Mouse (Mus musculus) heart, embryonic 11.5 days (tissue): ENCODE measurements around the gene Ssbp3. TPM values are rescaled to one million over a fixed set of nuclear protein-coding genes. Genes with fewer than 3 reads are reported as not detected.

Experiments used
- ATAC-seq: fragments of 200-750 bp; cut with Nextera tagmentation; replicated peaks from 2 replicates; pipeline ENCODE4 v1.8.0; 2017; ENCODE audit warnings: moderate library complexity; ENCODE audit not compliant: insufficient number of reproducible peaks, low FRiP score, low TSS enrichment
- H3K27ac ChIP-seq: fragments of 300-500 bp; sonication (generic); 2 replicates; pipeline ENCODE4 v1.5.1; 2014; ENCODE audit warnings: mild to moderate bottlenecking, low read depth, low read length
- H3K27me3 ChIP-seq: fragments of 300-500 bp; sonication (generic); 2 replicates; pipeline ENCODE4 v1.6.1; 2014; ENCODE audit warnings: mild to moderate bottlenecking, low read length, mixed read lengths; ENCODE audit not compliant: control insufficient read depth, insufficient read depth
- H3K36me3 ChIP-seq: fragments of 300-500 bp; sonication (generic); 2 replicates; pipeline ENCODE4 v1.6.1; 2014; ENCODE audit warnings: mild to moderate bottlenecking, low read length, moderate library complexity, mixed read lengths; ENCODE audit not compliant: control insufficient read depth, insufficient read depth
- H3K4me1 ChIP-seq: fragments of 300-500 bp; sonication (generic); 2 replicates; pipeline ENCODE4 v1.6.1; 2014; ENCODE audit warnings: low read length; ENCODE audit not compliant: control insufficient read depth, insufficient read depth
- H3K4me2 ChIP-seq: fragments of 300-500 bp; sonication (generic); 2 replicates; pipeline ENCODE4 v1.6.1; 2014; ENCODE audit warnings: mild to moderate bottlenecking, moderate library complexity
- H3K4me3 ChIP-seq: fragments of 300-500 bp; sonication (generic); 2 replicates; pipeline ENCODE4 v1.5.1; 2014; ENCODE audit warnings: low read depth, low read length
- H3K9ac ChIP-seq: fragments of 300-500 bp; sonication (generic); 2 replicates; pipeline ENCODE4 v1.6.1; 2014; ENCODE audit warnings: mild to moderate bottlenecking, low read depth, low read length, moderate library complexity
- H3K9me3 ChIP-seq: fragments of 300-500 bp; sonication (generic); replicated peaks from 2 replicates; pipeline ENCODE4 v1.6.1; 2016; ENCODE audit warnings: low read length; ENCODE audit not compliant: control insufficient read depth
- WGBS: fragments of 180-500 bp; shearing (Covaris S2); extraction: QIAGEN DNeasy Blood & Tissue Kit; methylation state at CpG from one replicate; pipeline ENCODE4 v1.1.7; 2014; ENCODE audit not compliant: insufficient replicate concordance; 5-methylcytosine and 5-hydroxymethylcytosine counted together
- polyA plus RNA-seq: library from polyadenylated mRNA; unstranded; fragments of >200 nt; fragmentation: Nextera tagmentation; extraction: Ambion mirVana; gene quantifications from 2 replicates; pipeline ENCODE4 v1.2.1, GENCODE M21; 2014

The Ssbp3 gene
- polyA plus RNA-seq, 1 experiment from 2014 or later, result 63.4 TPM

DNA sequence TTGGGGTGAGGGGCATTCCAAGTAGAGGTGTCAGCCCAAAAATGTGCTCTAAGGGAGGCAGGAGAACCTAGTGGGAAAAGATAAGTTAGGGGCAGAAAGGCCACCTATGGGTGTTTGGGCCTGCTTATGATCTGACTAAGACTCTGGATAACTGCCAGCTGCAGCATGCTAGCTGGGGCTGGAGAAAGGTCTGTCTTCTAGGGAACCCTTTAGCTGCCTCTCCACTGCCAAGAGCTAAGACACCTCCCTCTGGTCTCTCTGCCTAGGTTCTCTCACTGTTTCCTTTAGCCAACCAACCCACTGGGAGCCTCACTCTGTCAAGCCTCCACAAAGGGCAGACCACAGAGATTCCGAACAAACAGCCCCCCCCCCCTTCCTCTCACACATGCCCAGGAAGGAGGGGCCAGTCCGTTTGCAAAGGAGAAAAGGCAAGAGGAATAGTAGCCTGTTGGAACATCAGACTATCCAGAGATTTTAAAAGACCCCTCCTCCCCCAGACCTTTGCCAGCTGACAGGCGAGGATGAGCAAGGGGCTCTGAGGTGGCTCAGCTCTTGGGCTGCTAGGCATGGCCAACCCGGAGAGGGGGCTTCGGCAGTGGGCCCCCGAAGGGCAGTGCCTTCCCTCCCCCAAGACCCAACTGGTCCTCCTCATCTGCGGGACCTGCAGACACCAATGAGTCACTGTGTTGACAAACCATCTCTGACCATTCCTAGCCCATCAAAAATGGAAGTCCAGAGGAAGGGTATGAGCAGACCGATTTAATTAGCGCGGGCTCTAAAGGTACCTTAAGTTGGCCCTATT, 1.4 kb upstream of the Ssbp3 start:
- H3K27me3 ChIP-seq, result no peaks in the 10 kb centered on the region
- H3K36me3 ChIP-seq, result peaks cover 2% of the 10 kb centered on the region; the same call in 1 of the 2 replicates
- peak overlapping the region; percentile 97 for H3K4me2 ChIP-seq
- peak; percentile 24; the same call in 1 of the 2 replicates for ATAC-seq
- 9% methylated on average over 10 of the region's 10 CpGs for WGBS
- H3K27ac ChIP-seq, result peak overlapping the region; percentile 99
- H3K9ac ChIP-seq, result peak overlapping the region; percentile 44; the same call in 1 of the 2 replicates
- peak overlapping the region; percentile 6; the same call in 1 of the 2 replicates for H3K4me3 ChIP-seq
- peaks cover 46% of the 10 kb centered on the region for H3K4me1 ChIP-seq
- H3K9me3 ChIP-seq, result no peaks in the 10 kb centered on the region

DNA sequence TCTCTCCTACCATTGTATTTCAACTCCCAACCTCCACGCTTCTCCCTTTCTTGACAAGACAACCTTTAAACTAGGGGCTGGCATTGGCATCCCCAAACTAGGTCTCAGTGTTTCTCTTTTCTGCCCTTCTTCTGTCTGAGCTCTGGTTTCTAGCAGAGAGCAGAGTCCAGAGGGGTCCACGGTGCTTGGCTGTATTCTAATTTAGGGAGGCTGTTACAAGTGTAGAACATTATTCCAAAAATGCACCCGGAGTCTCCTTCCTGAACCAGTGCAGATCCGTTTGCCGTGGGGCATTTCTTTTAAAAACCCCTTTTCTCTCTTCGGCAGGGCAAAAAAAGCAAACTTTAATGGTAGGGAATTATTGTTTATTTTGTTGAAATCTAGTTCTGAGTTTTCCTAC, 704 bp upstream of the Ssbp3 start:
- peaks cover 5% of the 10 kb centered on the region; the same call in 1 of the 2 replicates for H3K36me3 ChIP-seq
- no peak for ATAC-seq
- H3K9ac ChIP-seq, result peak overlapping the region; percentile 44; the same call in 1 of the 2 replicates
- H3K27me3 ChIP-seq, result no peaks in the 10 kb centered on the region
- WGBS, result 2% methylated on average over 6 of the region's 6 CpGs
- H3K4me2 ChIP-seq, result peak overlapping the region; percentile 97
- H3K27ac ChIP-seq, result peak overlapping the region; percentile 99
- no peaks in the 10 kb centered on the region for H3K9me3 ChIP-seq
- peaks cover 53% of the 10 kb centered on the region for H3K4me1 ChIP-seq
- H3K4me3 ChIP-seq, result peak overlapping the region; percentile 100

DNA sequence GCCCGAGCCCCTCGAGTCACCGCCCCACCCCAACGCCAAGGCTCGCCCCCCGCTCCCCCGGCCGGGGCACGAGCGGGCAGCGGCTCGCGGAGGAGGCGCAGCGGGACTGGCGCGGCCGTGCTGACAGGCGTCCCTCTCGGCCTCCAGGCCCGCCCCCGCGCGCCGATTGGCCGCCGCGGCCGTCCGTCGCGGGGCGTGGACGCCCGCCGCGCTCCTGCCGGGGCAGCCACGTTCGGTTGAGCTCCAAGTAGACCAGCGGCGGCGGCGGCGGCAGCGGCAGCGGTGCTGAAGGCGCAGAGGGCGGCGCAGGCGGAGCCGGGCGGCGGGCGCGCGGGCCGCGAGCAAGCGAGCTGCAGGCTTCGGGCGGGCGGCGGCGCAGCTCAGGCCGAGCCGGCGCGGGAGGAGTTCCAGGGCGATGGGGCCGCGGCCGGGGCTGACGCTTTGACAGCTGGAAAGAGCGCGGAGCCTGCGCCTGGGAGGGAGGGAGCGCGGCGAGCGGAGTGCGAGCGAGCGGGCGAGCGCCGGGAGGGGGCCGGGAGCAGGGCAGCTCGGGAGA, 823 bp downstream of the Ssbp3 start:
- WGBS, result under 1% methylated on average over 78 of the region's 89 CpGs
- Histone ChIP-seq H3K27me3 (no peaks in the 10 kb centered on the region), H3K4me2 (peak overlapping the region; percentile 97), H3K4me3 (peak overlapping the region; percentile 100), H3K9ac (peak overlapping the region; percentile 99), H3K4me1 (peaks cover 58% of the 10 kb centered on the region), H3K9me3 (no peaks in the 10 kb centered on the region), H3K36me3 (peaks cover 17% of the 10 kb centered on the region), H3K27ac (peak overlapping the region; percentile 99)
- peak; percentile 78 for ATAC-seq

DNA sequence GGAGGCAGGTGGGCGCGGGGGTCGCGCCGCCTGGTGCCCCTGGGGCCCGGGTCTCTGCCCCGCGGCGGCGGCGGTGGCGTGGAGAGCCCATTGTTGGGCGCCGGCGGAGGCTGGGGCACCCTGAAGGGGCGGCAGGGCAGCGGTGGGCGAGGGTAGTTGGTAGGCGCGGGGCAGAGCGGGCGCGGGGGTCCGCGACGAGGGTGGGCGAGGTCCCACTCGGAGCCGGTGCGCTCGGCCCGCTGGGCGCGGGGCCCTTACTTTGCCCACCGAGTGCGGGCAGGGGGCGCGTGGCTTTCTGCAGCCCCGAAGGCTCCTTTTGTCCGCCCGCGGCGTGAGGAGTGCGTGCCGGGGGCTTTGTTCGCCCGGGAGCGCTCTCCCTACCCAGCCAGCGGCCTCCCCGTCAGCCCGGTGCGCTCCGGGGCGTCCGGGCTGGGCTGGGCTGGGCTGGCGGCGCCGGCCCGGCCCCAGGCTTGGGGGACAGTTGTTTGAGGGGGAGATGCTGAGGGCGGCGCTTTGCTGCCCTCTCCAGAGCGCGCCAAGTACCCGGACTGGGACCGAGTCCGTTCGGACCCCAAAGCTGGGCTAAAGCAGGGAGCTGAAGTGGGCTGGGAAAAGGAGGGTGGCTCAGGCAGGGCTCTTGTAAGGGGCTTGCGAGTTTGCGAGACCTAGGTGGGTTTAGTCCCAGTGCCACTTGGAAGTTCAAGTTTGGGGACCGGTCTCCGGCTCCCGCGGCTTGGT, 1.6 kb downstream of the Ssbp3 start:
- Histone ChIP-seq H3K4me3 (peak overlapping the region; percentile 100), H3K27me3 (no peaks in the 10 kb centered on the region), H3K9ac (peak overlapping the region; percentile 99), H3K4me1 (peaks cover 56% of the 10 kb centered on the region), H3K27ac (peak overlapping the region; percentile 99), H3K36me3 (peaks cover 23% of the 10 kb centered on the region), H3K9me3 (no peaks in the 10 kb centered on the region), H3K4me2 (peak overlapping the region; percentile 97)
- 1% methylated on average over 46 of the region's 73 CpGs for WGBS
- ATAC-seq, result no peak

DNA sequence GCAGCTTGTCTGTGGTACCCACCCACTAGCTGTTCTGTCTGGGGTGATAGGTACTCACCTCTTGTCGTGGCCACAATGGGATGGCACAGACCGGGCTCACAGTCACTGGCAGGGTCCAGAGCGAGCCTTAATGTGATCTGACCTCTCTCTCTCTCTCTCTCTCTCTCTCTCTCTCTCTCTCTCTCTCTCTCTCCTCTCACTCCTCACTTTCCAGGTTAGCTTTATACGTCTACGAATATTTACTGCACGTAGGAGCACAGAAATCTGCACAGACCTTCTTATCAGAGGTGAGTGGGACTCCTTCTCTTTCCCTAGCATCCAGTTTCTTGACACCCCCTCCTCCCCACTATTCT, 2.2 kb downstream of the Ssbp3 start:
- Histone ChIP-seq H3K27me3 (no peaks in the 10 kb centered on the region), H3K9ac (peak overlapping the region; percentile 99), H3K27ac (peak overlapping the region; percentile 99; the same call in 1 of the 2 replicates), H3K4me1 (peaks cover 51% of the 10 kb centered on the region), H3K4me3 (peak overlapping the region; percentile 100), H3K4me2 (peak overlapping the region; percentile 97), H3K36me3 (peaks cover 25% of the 10 kb centered on the region), H3K9me3 (no peaks in the 10 kb centered on the region)
- 2% methylated on average over 6 of the region's 6 CpGs for WGBS
- ATAC-seq, result no peak

DNA sequence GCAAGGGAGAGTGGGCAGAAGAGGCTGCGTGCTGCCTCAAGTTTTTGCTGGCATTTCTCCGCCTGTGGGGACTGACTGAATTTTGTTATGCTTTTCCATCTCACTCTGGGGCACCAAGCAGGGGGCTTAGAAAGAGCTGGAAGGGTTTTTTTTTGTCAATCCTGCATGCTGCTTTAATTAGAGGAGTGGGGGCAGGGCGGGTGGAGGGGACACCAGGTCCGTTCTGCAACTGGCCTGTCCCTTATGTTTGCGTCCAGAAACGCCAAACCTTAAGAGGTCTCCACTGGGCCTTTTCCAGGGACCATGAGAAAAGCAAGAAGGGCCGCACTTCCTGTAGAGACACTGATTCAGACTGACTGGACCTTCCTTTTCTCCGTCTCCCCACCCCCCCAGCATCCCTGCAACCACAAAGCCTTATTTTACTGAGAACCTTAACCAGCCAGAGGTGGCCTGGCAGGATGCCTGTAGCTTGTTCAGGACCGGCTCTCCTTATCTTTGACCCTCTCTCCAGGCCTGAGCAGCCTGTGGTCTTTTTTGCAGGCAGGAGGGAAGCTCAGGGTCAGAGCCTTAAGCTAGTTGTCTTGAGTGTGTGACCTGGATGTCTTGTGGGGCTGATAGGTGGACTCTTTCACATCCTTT, 3.0 kb downstream of the Ssbp3 start:
- H3K9ac ChIP-seq, result peak overlapping the region; percentile 99
- H3K9me3 ChIP-seq, result no peaks in the 10 kb centered on the region
- peaks cover 42% of the 10 kb centered on the region for H3K4me1 ChIP-seq
- H3K4me2 ChIP-seq, result peak overlapping the region; percentile 97
- peak overlapping the region; percentile 100 for H3K4me3 ChIP-seq
- peaks cover 34% of the 10 kb centered on the region for H3K36me3 ChIP-seq
- no peaks in the 10 kb centered on the region for H3K27me3 ChIP-seq
- 19% methylated on average over 9 of the region's 9 CpGs for WGBS
- H3K27ac ChIP-seq, result peak overlapping the region; percentile 41
- no peak for ATAC-seq

DNA sequence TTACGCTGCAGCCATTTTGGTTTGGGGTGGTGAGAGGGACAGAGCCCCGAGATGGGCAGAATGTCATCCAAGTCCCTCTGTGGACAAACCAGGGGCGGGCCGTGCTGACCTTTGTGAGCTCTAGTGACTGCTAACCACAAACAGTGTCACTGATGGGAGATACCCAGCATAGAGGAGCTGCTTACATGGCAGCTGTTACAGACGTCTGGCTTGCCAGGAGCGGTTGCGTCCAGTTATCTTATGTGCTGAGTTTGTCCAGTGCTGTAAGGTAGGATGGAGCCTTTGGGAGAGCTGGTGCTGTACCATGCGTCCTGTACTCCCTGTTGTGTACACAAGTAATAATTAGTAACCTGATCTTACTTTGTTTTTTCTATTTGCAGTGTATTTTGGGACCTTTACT, 4.8 kb downstream of the Ssbp3 start:
- H3K4me2 ChIP-seq, result no peak overlapping the region
- no peak overlapping the region for H3K4me3 ChIP-seq

DNA sequence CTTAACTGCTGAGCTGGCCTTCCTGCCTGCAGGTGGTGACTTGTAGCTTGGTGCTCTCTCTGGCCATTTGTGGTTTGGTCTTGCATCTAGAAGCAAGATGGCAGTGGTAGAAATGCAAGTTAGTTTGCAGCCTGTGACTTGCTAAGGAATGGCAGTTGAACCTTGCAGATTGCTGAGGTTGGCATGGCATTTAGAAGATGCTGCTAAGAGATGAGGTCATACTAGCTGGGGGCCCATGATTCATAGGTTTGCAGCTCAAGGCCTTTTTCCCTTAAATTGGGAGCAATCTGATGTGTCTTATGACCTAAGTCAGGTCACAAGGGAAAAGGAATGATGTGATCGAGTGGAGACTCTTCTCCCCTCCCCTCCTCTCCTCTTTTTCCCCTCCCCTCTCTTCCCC, 7.8 kb downstream of the Ssbp3 start:
- Histone ChIP-seq H3K9ac (no peak overlapping the region), H3K4me2 (no peak overlapping the region), H3K4me1 (peaks cover 42% of the 10 kb centered on the region), H3K27ac (no peak overlapping the region), H3K27me3 (no peaks in the 10 kb centered on the region), H3K9me3 (no peaks in the 10 kb centered on the region), H3K36me3 (peaks cover 41% of the 10 kb centered on the region), H3K4me3 (no peak overlapping the region)
- WGBS, result 68% methylated on average over 1 of the region's 1 CpGs
- ATAC-seq, result no peak

More for the DNA sequence above, 4.8 kb downstream of the Ssbp3 start:
- Histone ChIP-seq H3K27me3 (no peaks in the 10 kb centered on the region), H3K9ac (no peak overlapping the region), H3K27ac (no peak overlapping the region), H3K4me1 (peaks cover 29% of the 10 kb centered on the region), H3K36me3 (peaks cover 41% of the 10 kb centered on the region), H3K9me3 (no peaks in the 10 kb centered on the region)
- no peak for ATAC-seq
- WGBS, result 64% methylated on average over 8 of the region's 8 CpGs
